Mouse (Mus musculus): Measurements from ENCODE around the gene Dapl1. TPM values are rescaled to one million over a fixed set of nuclear protein-coding genes. Genes with fewer than 3 reads are reported as not detected.

Gene Dapl1
- polyA plus RNA-seq, 1 experiment, result not detected

DNA sequence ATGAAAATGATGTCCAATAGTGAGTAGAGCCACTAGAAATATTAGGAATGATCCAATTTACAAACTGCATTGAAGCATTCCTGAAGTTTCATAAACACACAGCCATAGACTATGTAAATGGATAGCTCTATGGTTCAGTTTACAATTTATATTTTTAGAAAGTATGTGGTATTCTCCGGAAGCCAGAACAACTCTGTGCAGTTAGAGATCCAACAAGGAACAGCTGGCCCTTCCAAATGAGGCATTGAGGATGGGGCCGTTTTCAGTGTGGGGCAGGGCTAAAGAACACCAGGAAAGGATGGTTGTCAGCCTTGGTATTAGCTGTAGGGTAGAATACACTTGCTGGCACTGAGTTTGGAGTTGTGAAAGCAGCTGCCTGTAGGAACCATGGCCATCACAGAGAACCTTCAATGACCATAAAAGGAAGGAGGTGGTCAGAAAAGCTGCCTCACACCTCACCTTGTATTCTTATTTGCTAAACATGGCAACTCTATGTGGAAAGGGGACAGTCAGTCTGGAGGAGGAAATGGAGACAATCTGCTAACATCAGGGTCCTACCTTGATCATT, 70.0 kb downstream of the Dapl1 start:
- no peaks in the 10 kb centered on the region for H3K27me3 ChIP-seq (ENCODE audit: control insufficient read depth, insufficient read depth, low read length, poor library complexity, severe bottlenecking)
- H3K36me3 ChIP-seq (ENCODE audit: control insufficient read depth, insufficient read depth, low read length, poor library complexity, severe bottlenecking), result no peaks in the 10 kb centered on the region
- H3K9ac ChIP-seq (ENCODE audit: low read depth, poor library complexity, severe bottlenecking), result no peak overlapping the region
- no peaks in the 10 kb centered on the region for H3K9me3 ChIP-seq (replicated peaks; ENCODE audit: control insufficient read depth, insufficient read depth, low read length, poor library complexity, severe bottlenecking)
- H3K4me1 ChIP-seq (ENCODE audit: control insufficient read depth, insufficient read depth, low read length), result no peaks in the 10 kb centered on the region
- TF ChIP-seq POLR2A (IDR thresholded peaks at IDR 0.05; ENCODE audit: insufficient read depth, low read length), result no peak
- no peak for TF ChIP-seq CTCF (IDR thresholded peaks at IDR 0.05; ENCODE audit: low read depth, low read length)
- no peak for TF ChIP-seq EP300 (IDR thresholded peaks at IDR 0.05; ENCODE audit: insufficient read depth, low read depth, low read length)
- no peak overlapping the region for H3K4me3 ChIP-seq (ENCODE audit: low read depth, low read length)
- H3K27ac ChIP-seq (ENCODE audit: insufficient read depth, low read length), result no peak overlapping the region

Other genes with a start within 250 kb of the Dapl1 start
- gene Tanc1, start 127.4 kb downstream of the Dapl1 start, polyA plus RNA-seq (2011; ENCODE audit: insufficient read depth, insufficient read length, low read depth, missing spikeins), result 55.2 and 62.4 TPM in 2 replicates

All from ES-Bruce4 (cell line).